Mouse (Mus musculus) large intestine, adult 2 months (tissue): ENCODE measurements at regions not wholly inside any gene's neighbourhood (a gene's known extent, or its start where the extent isn't known, plus 50 kb on each side); places are given as distances from the start of the nearest gene placed in this dataset.

Source experiments
- DNase-seq: peaks from one replicate; pipeline ENCODE4 v3.0.0-alpha.2; 2012; ENCODE audit warnings: low read depth, low spot score
- WGBS: fragments of 180-500 bp; shearing (Covaris S2); methylation state at CpG from one replicate; pipeline ENCODE4 v1.1.7; 2018; 5-methylcytosine and 5-hydroxymethylcytosine counted together

GRCm38 (mm10) chr15:38351701-38352100, 926.3 kb downstream of the 4930447A16Rik start:
- WGBS, result 89% methylated on average over 3 of the region's 3 CpGs
- DNase-seq, result no peak

DNA sequence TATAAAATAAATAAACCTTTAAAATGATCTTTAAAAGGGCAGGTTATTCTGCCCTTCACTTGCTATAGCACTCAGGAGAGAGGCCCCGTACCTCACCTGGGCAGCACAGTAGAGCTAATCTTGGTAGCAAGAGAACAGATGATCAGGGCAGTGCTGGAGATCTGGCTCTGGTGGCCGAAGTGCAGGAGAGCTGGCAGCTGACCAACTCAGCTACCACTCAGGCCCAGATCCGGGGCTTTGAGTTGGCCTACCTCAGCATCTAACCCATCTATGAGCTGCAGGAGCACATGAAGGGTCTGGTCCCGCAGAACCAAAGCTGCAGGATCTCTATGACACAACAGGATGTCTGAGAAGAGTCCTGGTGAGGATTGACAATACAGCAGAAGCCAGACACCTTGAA, 928.0 kb downstream of the 4930447A16Rik start:
- WGBS, result 67% methylated on average over 4 of the region's 4 CpGs
- DNase-seq, result no peak

- WGBS, result 89% methylated on average over 3 of the region's 3 CpGs
- DNase-seq, result no peak
Measured at GRCm38 (mm10) chr15:38359053-38359452, 933.7 kb downstream of the 4930447A16Rik start.

GRCm38 (mm10) chr15:38363522-38363921, 938.2 kb downstream of the 4930447A16Rik start:
- no peak for DNase-seq
- WGBS, result 70% methylated on average over 5 of the region's 5 CpGs

DNA sequence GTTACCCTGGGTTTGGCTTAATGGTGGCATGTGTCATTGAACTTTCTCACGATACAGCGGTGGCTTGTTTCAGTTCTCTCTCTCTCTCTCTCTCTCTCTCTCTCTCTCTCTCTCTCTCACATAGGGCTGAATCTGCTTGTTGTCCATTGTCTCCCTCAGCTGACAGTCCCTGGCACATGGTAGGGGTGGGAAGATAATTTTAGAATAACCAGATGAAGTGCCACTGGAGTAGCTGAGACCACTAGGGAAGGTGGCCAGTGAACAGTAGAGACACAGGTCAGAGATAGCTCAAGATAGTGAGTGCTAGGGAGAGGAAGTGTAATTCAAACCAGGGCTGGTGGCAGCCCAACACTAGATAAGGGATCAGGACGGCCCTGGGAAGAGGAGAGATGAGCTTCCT, 938.7 kb downstream of the 4930447A16Rik start:
- no peak for DNase-seq
- 84% methylated on average over 3 of the region's 3 CpGs for WGBS

- 92% methylated on average over 5 of the region's 5 CpGs for WGBS
- no peak for DNase-seq
Measured at GRCm38 (mm10) chr15:38367643-38368042, 942.3 kb downstream of the 4930447A16Rik start.

GRCm38 (mm10) chr15:38368291-38368690, 942.9 kb downstream of the 4930447A16Rik start:
- 82% methylated on average over 4 of the region's 4 CpGs for WGBS
- DNase-seq, result no peak

DNA sequence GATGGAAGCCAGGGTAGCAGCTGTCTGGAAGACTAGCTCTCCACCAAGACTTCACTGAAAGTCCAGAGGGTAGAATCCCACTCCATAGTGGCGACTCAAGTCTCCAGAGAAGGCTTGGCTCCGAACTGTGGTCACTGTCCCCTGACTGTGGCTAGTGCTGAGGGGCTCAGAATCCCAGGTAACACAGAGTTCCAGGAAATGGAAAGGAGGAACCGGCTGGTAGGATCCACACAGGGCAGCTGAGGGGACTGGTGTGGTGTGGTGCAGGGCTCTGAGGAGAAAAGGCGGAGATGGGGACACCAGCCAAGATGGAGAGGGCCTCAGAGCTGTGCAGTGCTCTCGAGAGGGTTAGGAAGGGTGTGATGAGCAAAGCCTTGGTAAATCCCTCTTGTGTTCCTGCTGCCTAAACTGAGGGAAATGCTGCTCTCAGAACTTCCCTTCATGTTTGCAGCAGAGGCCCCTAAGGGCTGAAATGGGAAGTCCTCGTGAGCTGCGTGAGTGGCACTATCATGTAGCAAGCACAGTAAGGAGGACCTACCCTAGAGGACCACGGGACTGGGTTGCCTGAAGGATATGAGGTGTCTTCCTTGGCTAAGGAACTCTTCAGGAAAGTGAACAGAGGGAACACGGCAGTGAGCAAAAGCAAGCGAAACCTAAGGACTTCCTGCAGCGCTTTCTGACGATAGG, 946.2 kb downstream of the 4930447A16Rik start:
- DNase-seq, result no peak
- 79% methylated on average over 12 of the region's 12 CpGs for WGBS

- DNase-seq, result no peak
- 6% methylated on average over 21 of the region's 21 CpGs for WGBS
Measured at GRCm38 (mm10) chr15:38373797-38374196, 948.4 kb downstream of the 4930447A16Rik start.

- WGBS, result 7% methylated on average over 6 of the region's 6 CpGs
- DNase-seq, result peak; percentile 74
Measured at GRCm38 (mm10) chr15:38374786-38375185, 949.4 kb downstream of the 4930447A16Rik start.

DNA sequence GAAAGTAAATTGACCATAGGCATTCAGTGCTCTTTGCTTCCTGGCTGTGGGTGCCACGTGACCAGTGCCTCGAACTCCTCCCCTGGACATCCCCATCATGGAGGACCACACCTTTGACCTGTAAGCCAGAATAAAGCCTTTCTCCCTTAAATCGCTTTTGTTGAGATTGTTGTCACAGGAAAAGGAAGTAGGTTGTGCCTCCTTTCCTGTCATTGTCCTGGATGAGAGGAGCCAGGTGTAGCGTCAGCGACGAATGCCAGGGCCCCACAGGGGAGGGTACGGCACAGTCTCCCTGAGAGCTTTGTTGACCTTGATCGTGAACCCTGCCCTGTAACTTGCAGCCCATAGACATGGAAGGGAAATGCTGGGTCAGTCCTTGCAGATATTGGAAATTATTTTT, 952.8 kb downstream of the 4930447A16Rik start:
- DNase-seq, result no peak
- WGBS, result 66% methylated on average over 8 of the region's 8 CpGs

GRCm38 (mm10) chr15:38387617-38388016, 962.3 kb downstream of the 4930447A16Rik start:
- no peak for DNase-seq
- 78% methylated on average over 7 of the region's 7 CpGs for WGBS

DNA sequence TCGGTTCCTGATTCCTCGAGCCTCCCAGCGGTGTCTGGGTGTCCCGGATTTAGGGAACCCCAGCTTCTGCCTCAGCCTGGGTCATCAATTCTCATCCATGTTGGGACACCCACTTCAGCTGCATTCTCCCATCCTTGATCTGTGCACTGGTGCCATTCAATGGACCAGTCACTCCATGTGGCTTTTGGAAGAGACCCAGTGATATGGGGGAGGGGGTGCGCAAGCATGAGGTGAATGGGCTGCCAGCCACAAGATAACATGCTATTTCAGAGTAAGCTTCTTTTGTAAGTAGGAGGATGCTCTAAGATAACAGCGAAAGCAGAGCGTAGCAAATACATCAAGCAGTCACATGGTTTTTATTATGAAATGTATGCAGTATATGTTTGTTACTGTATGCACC, 963.1 kb downstream of the 4930447A16Rik start:
- no peak for DNase-seq
- WGBS, result 96% methylated on average over 7 of the region's 7 CpGs

DNA sequence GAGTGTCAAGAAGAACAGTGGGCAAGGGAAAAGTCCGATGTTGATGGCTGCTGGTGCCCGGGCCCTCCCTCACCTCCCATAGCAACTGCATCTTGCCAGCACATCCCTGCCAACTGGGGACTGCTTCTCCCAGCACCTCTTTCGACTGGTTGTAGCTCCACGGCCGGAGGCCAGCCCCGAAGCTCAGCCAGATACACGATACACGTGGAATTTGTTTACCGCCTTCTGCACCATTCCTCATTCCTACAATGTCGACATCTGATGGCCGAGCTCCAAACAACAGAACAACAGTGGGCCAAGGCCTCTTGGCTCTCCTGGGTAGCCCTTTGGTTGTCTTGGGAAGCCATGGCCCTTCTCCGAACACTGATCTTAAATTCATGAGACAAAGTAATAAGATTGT, 965.1 kb downstream of the 4930447A16Rik start:
- WGBS, result 83% methylated on average over 12 of the region's 12 CpGs
- no peak for DNase-seq

DNA sequence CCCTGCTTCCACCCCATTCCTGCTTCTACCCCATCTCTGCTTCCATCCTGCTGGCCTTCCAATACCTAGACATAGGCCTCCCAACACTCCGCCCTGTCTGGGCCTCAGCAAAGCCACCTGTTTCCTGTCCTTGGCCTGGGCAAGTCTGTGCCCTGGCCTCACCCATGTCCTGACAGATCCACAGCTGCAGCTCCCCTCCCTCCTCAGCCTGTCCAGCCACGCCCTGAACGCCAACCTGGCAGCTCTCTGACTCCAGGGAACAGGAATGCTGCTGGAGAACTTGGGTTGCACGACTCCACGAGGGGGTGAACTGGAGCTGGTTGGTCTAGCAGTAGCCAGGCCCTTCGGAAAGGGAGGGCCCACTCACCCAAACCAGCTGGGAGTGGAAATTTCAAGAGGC, 966.1 kb downstream of the 4930447A16Rik start:
- peak; percentile 80 for DNase-seq

DNA sequence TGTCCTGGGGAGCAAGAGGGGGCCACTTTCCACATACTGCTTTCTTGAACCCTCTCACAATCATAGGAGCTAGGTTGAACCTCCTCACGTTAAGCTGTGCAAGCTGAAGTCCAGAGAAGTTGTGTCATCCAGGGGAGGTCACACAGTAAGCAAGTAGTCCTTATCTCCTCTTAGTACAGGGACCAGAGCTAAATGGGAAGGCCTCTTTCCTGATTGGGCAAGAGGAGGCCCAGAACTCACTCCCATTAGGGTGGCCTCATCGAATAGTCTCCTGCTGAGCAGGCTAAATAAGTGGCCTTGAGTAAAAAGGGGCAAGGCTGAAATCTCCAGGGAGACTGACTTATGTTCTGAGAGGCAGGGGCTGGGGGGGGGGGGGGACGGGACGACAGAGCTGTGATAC, 966.5 kb downstream of the 4930447A16Rik start:
- no peak for DNase-seq
- 38% methylated on average over 4 of the region's 4 CpGs for WGBS

More for the DNA sequence above, 966.1 kb downstream of the 4930447A16Rik start:
- WGBS, result 18% methylated on average over 6 of the region's 6 CpGs

GRCm38 (mm10) chr15:38392441-38393149, 967.2 kb downstream of the 4930447A16Rik start:
- WGBS, result 71% methylated on average over 5 of the region's 5 CpGs
- no peak for DNase-seq

- peak; percentile 77 for DNase-seq
- 34% methylated on average over 4 of the region's 4 CpGs for WGBS
Measured at GRCm38 (mm10) chr15:38398852-38399251, 973.5 kb downstream of the 4930447A16Rik start.

DNA sequence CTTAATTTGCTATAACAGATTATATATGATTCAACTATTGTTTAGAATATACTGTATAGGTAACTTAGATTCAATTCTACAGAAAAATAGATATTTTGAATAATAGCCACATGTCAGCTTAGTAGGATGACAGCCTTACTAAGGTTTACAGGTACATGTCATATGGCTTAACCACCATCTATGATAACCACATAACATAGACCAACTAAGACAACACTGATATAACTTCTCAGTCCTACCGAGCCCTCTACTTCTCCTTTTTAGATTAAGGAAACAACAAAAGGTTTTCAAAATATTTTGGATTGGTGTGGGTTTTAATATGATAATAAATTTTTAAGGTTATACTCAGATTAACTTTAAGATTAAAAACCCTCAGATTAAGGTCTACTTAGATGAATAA, 977.4 kb downstream of the 4930447A16Rik start:
- DNase-seq, result no peak
- WGBS, result 92% methylated on average over 1 of the region's 1 CpGs

DNA sequence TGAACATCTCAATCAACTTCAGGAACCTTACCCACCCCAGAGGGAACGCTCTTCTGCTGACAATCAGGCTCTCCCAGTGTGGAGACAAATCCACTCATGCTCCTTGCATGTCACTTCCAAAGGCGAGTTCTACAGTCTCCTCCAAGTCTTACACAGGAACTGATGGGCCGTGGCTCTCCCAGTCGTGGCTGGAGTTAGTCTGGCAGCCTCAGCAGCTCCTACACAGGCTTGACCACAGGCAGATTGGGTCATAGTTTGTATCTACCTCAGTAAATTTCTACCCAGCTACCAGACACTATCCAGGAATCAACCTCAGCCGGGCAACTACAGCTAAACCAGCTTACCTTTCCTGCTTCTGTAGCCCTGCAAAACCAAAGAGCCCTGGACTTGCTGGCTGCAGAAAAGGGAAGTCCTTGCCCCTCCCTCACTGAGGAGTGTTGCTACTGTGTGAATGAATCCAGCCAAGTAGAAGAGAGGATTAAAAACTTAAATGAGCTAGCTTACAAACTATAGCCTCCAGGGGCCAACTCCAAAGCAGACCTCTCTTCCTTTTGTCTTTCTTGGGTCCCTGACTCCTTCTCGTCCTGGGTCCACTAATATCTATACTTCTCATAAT, 978.5 kb downstream of the 4930447A16Rik start:
- no peak for DNase-seq
- WGBS, result 57% methylated on average over 6 of the region's 6 CpGs
